Mouse (Mus musculus) limb, embryonic 13.5 days (tissue): ENCODE measurements around the gene Dcaf11. TPM values are rescaled to one million over a fixed set of nuclear protein-coding genes. Genes with fewer than 3 reads are reported as not detected.
A peak's percentile ranks its signal among the peaks of the same experiment; 100 is the strongest.

ENCODE experiments used
- ATAC-seq: fragments of 200-750 bp; cut with Nextera tagmentation; 2 replicates; pipeline ENCODE4 v1.8.0; 2017; ENCODE audit warnings: low read depth, moderate number of reproducible peaks, moderate TSS enrichment; ENCODE audit not compliant: low FRiP score
- H3K27ac ChIP-seq: fragments of 300-500 bp; sonication (generic); 2 replicates; pipeline ENCODE4 v1.5.1; 2015; ENCODE audit warnings: inconsistent platforms, mild to moderate bottlenecking, moderate library complexity
- H3K27me3 ChIP-seq: fragments of 300-500 bp; sonication (generic); 2 replicates; pipeline ENCODE4 v1.6.1; 2015; ENCODE audit warnings: mild to moderate bottlenecking, inconsistent platforms
- H3K36me3 ChIP-seq: fragments of 300-500 bp; sonication (generic); 2 replicates; pipeline ENCODE4 v1.6.1; 2015; ENCODE audit warnings: inconsistent platforms, mild to moderate bottlenecking, moderate library complexity
- H3K4me1 ChIP-seq: fragments of 300-500 bp; sonication (generic); 2 replicates; pipeline ENCODE4 v1.6.1; 2015; ENCODE audit warnings: inconsistent platforms
- H3K4me2 ChIP-seq: fragments of 300-500 bp; sonication (generic); replicated peaks from 2 replicates; pipeline ENCODE4 v1.6.1; 2015; ENCODE audit warnings: inconsistent platforms, mild to moderate bottlenecking, moderate library complexity
- H3K4me3 ChIP-seq: fragments of 300-500 bp; sonication (generic); 2 replicates; pipeline ENCODE4 v1.5.1; 2015; ENCODE audit warnings: moderate library complexity, mild to moderate bottlenecking, inconsistent platforms
- H3K9ac ChIP-seq: fragments of 300-500 bp; sonication (generic); 2 replicates; pipeline ENCODE4 v1.6.1; 2015; ENCODE audit warnings: mild to moderate bottlenecking, inconsistent platforms
- H3K9me3 ChIP-seq: fragments of 300-500 bp; sonication (generic); 2 replicates; pipeline ENCODE4 v1.6.1; 2016; ENCODE audit warnings: inconsistent platforms
- WGBS: fragments of 180-500 bp; shearing (Covaris S2); methylation state at CpG from one replicate; pipeline ENCODE4 v1.1.7; 2015; 5-methylcytosine and 5-hydroxymethylcytosine counted together
- polyA plus RNA-seq: library from polyadenylated mRNA; unstranded; fragments of >200 nt; fragmentation: Nextera tagmentation; extraction: Ambion mirVana; gene quantifications from 2 replicates; pipeline ENCODE4 v1.2.1, GENCODE M21; 2015

The Dcaf11 gene
- polyA plus RNA-seq, 1 experiment from 2014 or later: 55.9 TPM

DNA sequence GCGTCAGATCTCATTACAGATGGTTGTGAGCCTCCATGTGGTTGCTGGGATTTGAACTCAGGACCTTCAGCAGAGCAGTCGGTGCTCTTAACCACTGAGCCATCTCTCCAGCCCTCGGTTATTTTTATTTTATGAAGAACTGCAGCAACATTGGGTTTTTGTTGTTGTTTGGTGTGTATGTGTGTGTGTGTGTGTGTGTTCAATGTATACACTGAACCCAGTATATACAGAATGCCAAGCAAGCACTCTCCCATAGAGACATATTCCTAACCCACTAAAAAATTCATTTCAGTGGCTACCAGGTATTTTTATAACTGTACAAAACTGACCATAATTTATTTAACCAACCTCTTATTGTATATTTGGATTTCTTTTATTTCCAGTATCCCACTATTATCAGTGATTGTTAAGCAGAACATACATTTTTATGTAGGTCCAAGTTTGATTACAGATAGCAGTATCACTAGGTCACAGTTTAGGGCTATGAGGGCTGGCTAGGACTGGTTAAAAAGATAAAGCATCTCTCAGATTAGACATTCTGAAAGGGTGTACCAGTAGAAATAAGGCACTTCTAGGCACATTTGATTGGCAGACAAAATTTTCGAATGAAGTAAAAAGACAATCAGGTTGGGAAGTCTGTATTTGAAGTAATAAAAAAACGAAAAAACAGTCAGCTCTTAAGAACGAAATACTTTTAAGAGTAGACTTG is 912 bp upstream of the Dcaf11 start:
- Histone ChIP-seq H3K9me3 (no peaks in the 10 kb centered on the region), H3K27me3 (no peaks in the 10 kb centered on the region), H3K27ac (no peak overlapping the region), H3K4me3 (peak overlapping the region; percentile 70), H3K9ac (0 out of 2 replicates have a peak overlapping the region, but pooled peaks have one; percentile 81), H3K4me2 (peak overlapping the region; percentile 88), H3K4me1 (peaks cover 19% of the 10 kb centered on the region), H3K36me3 (peaks cover 7% of the 10 kb centered on the region)
- ATAC-seq: no peak
- WGBS: 48% methylated on average over 6 of the region's 6 CpGs

- Histone ChIP-seq H3K27ac (peak within 1 kb of the TSS; percentile 97), H3K4me2 (peak within 1 kb of the TSS; percentile 88), H3K4me1 (peaks cover 19% of the 10 kb centered on the region), H3K4me3 (peak within 1 kb of the TSS; percentile 70), H3K9me3 (no peaks in the 10 kb centered on the region), H3K27me3 (no peaks in the 10 kb centered on the region), H3K9ac (peak within 1 kb of the TSS; percentile 81), H3K36me3 (peaks cover 20% of the 10 kb centered on the region)
- peak; percentile 96 for ATAC-seq
- under 1% methylated on average over 51 of the region's 51 CpGs for WGBS
These were observed 632 bp downstream of the Dcaf11 start, which contains the start of gene A730061H03Rik for GRCm38 (mm10) chr14:55560202-55561073. TSS of gene A730061H03Rik (minus strand) at chr14:55560406.

DNA sequence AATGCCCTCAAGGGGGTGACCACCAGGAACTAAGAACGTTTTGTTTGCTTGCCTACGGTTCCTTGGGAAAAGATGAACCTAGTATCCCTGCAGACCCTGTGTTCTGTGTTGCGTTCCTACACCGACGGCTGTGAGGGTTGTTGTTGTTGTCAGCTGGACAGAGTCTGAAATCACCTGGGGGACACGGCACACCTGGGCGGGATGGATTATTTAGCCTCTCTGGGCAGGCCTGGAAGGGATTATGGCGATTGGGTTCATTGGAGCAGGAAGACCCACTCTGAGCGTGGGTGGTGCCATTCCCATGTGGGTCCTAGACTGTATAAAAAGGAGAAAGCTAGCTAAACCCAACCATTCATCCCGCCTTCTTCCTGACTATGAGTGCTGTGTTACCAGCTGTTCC is 2.1 kb downstream of the Dcaf11 start:
- H3K4me2 ChIP-seq: peak overlapping the region; percentile 88

GRCm38 (mm10) chr14:55563249-55563648 is 3.4 kb downstream of the Dcaf11 start:
- WGBS: 88% methylated on average over 11 of the region's 11 CpGs
- no peak overlapping the region for H3K27ac ChIP-seq
- peaks cover 48% of the 10 kb centered on the region for H3K36me3 ChIP-seq
- no peak for ATAC-seq
- H3K9ac ChIP-seq: no peak overlapping the region
- no peak overlapping the region for H3K4me3 ChIP-seq
- H3K4me1 ChIP-seq: peaks cover 14% of the 10 kb centered on the region
- H3K4me2 ChIP-seq: no peak overlapping the region
- H3K9me3 ChIP-seq: no peaks in the 10 kb centered on the region
- no peaks in the 10 kb centered on the region for H3K27me3 ChIP-seq

More for the DNA sequence above, 2.1 kb downstream of the Dcaf11 start:
- Histone ChIP-seq H3K4me1 (peaks cover 18% of the 10 kb centered on the region), H3K36me3 (peaks cover 35% of the 10 kb centered on the region), H3K9ac (0 out of 2 replicates have a peak overlapping the region, but pooled peaks have one; percentile 66), H3K27me3 (no peaks in the 10 kb centered on the region), H3K9me3 (no peaks in the 10 kb centered on the region), H3K4me3 (peak overlapping the region; percentile 70), H3K27ac (no peak overlapping the region)
- no peak for ATAC-seq
- 86% methylated on average over 10 of the region's 10 CpGs for WGBS

- 88% methylated on average over 3 of the region's 3 CpGs for WGBS
- Histone ChIP-seq H3K27me3 (no peaks in the 10 kb centered on the region), H3K36me3 (peaks cover 71% of the 10 kb centered on the region), H3K9ac (peak overlapping the region; percentile 13; the same call in 1 of the 2 replicates), H3K4me2 (no peak overlapping the region), H3K9me3 (no peaks in the 10 kb centered on the region), H3K27ac (no peak overlapping the region), H3K4me1 (peaks cover 14% of the 10 kb centered on the region), H3K4me3 (no peak overlapping the region)
- no peak for ATAC-seq
These were observed 5.9 kb downstream of the Dcaf11 start for GRCm38 (mm10) chr14:55565748-55566147.

DNA sequence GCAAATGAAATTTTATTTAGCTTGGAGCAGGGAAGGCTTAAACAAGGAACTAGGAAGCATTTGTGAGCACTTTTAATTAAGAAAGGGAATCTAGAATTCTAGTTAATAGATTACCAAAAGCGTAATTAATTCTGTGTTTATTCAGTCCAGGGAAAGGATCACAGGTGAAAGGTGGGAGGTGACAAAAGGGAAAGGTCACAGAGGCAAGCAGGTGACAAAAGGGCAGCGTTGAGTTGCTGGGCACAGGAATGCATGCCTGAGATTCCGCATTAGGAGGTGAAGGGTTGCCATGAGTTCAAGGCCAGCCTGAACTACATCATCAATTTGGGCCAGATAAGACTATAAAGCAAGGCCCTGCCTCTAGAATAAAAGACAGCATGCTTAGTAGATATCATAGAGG is 7.7 kb downstream of the Dcaf11 start:
- Histone ChIP-seq H3K4me1 (no peaks in the 10 kb centered on the region), H3K27ac (no peak overlapping the region), H3K4me2 (no peak overlapping the region), H3K9ac (no peak overlapping the region), H3K27me3 (no peaks in the 10 kb centered on the region), H3K9me3 (no peaks in the 10 kb centered on the region), H3K4me3 (no peak overlapping the region), H3K36me3 (peaks cover 71% of the 10 kb centered on the region)
- no peak for ATAC-seq
- 89% methylated on average over 3 of the region's 3 CpGs for WGBS

- no peaks in the 10 kb centered on the region for H3K9me3 ChIP-seq
- H3K36me3 ChIP-seq: peaks cover 50% of the 10 kb centered on the region
- WGBS: 93% methylated on average over 2 of the region's 2 CpGs
- peaks cover 2% of the 10 kb centered on the region; the same call in 1 of the 2 replicates for H3K4me1 ChIP-seq
- H3K4me2 ChIP-seq: no peak overlapping the region
- no peak for ATAC-seq
- H3K9ac ChIP-seq: no peak overlapping the region
- no peaks in the 10 kb centered on the region for H3K27me3 ChIP-seq
- H3K27ac ChIP-seq: no peak overlapping the region
- no peak overlapping the region for H3K4me3 ChIP-seq
These were observed 10.8 kb downstream of the Dcaf11 start for GRCm38 (mm10) chr14:55570588-55570987.

DNA sequence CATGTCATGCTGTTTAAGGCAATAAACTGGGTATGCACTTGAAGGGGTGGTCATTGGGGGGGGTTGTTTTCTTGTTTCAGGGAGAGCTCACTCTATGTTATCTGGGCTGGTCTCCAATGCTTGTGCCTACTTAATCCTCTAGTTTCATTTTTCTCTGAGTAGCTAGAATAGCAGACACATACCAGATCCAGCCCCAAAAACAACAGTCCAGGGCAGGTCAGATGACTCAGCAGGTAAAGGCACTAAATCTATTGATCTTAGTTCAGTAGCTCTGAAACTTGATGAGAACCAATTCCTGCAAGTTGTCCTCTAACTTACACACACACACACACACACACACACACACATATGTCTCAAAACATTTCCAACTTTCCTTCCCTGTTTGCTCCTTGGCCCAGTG is 12.0 kb downstream of the Dcaf11 start:
- Histone ChIP-seq H3K36me3 (peaks cover 38% of the 10 kb centered on the region), H3K4me1 (peaks cover 4% of the 10 kb centered on the region; the same call in 1 of the 2 replicates), H3K4me2 (no peak overlapping the region), H3K27me3 (no peaks in the 10 kb centered on the region), H3K4me3 (no peak overlapping the region), H3K9me3 (no peaks in the 10 kb centered on the region), H3K27ac (no peak overlapping the region), H3K9ac (no peak overlapping the region)
- no peak for ATAC-seq

GRCm38 (mm10) chr14:55575302-55575701 is 15.5 kb downstream of the Dcaf11 start, which contains the start of gene Fitm1:
TSS of gene Fitm1 (plus strand) at chr14:55575617.
- peaks cover 18% of the 10 kb centered on the region for H3K4me1 ChIP-seq
- no peaks in the 10 kb centered on the region for H3K27me3 ChIP-seq
- H3K9ac ChIP-seq: 0 out of 2 replicates have a peak within 1 kb of the TSS, but pooled peaks have one; percentile 8
- peaks cover 10% of the 10 kb centered on the region for H3K36me3 ChIP-seq
- WGBS: 75% methylated on average over 8 of the region's 8 CpGs
- ATAC-seq: peak; percentile 53; the same call in 1 of the 2 replicates
- H3K9me3 ChIP-seq: no peaks in the 10 kb centered on the region
- H3K4me3 ChIP-seq: peak within 1 kb of the TSS; percentile 21
- H3K4me2 ChIP-seq: peak within 1 kb of the TSS; percentile 34; the same call in 1 of the 2 replicates
- no peak within 1 kb of the TSS for H3K27ac ChIP-seq

- Histone ChIP-seq H3K4me3 (peak overlapping the region; percentile 21), H3K9me3 (no peaks in the 10 kb centered on the region), H3K9ac (no peak overlapping the region), H3K27me3 (no peaks in the 10 kb centered on the region), H3K36me3 (peaks cover 11% of the 10 kb centered on the region), H3K27ac (no peak overlapping the region), H3K4me1 (peaks cover 18% of the 10 kb centered on the region), H3K4me2 (0 out of 2 replicates have a peak overlapping the region, but pooled peaks have one; percentile 34)
- WGBS: 75% methylated on average over 13 of the region's 13 CpGs
- no peak for ATAC-seq
These were observed 15.9 kb downstream of the Dcaf11 start for GRCm38 (mm10) chr14:55575711-55576110.

DNA sequence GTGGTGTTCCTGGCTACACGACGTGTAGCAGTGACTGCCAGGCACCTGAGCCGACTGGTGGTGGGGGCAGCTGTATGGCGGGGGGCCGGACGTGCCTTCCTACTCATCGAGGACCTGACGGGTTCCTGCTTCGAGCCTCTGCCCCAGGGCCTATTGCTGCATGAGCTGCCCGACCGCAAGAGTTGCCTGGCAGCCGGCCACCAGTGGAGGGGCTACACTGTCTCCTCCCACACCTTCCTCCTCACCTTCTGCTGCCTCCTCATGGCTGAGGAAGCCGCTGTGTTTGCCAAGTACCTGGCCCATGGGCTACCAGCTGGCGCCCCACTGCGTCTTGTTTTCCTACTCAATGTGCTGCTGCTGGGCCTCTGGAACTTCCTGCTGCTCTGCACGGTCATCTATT is 16.6 kb downstream of the Dcaf11 start:
- Histone ChIP-seq H3K9ac (no peak overlapping the region), H3K4me2 (peak overlapping the region; percentile 34; the same call in 1 of the 2 replicates), H3K36me3 (peaks cover 18% of the 10 kb centered on the region), H3K4me1 (peaks cover 18% of the 10 kb centered on the region), H3K27ac (no peak overlapping the region), H3K4me3 (peak overlapping the region; percentile 21), H3K27me3 (no peaks in the 10 kb centered on the region), H3K9me3 (no peaks in the 10 kb centered on the region)
- no peak for ATAC-seq
- WGBS: 77% methylated on average over 16 of the region's 16 CpGs
